Mouse (Mus musculus) adrenal gland, postnatal 14 days (tissue): ENCODE data around the gene Myo18a. TPM values are rescaled to one million over a fixed set of nuclear protein-coding genes. Genes with fewer than 3 reads are reported as not detected.
A peak's percentile ranks its signal among the peaks of the same experiment; 100 is the strongest.
"Not testable (repeated sequence)": the region's sequence is repeated elsewhere in the genome, so short reads cannot be mapped to it uniquely, and the experiment has no call there.

Source experiments
- DNase-seq: peaks from one replicate; pipeline ENCODE4 v3.0.0; 2021; ENCODE audit warnings: mixed read lengths
- long read RNA-seq, 2 experiments: library from polyadenylated mRNA; stranded (forward); transcript quantifications; one replicate each; pipeline ENCODE4 v2.0.0; 2021
- total RNA-seq: library from RNA; stranded (reverse); gene quantifications from 2 replicates; pipeline ENCODE4 v1.2.3, GENCODE M21; 2021

Gene Myo18a
- total RNA-seq: 57.6 and 62.5 TPM in 2 replicates
- long read RNA-seq, experiment 1, partial matches to known transcripts: 13 of 25 reads
- long read RNA-seq, experiment 1, other reads (novel, unspliced or antisense): 10 of 25 reads
- long read RNA-seq, experiment 2, partial matches to known transcripts: 8 of 25 reads
- long read RNA-seq, experiment 2, other reads (novel, unspliced or antisense): 17 of 25 reads

- peak; percentile 94 for DNase-seq
Observed at GRCm38 (mm10) chr11:77762783-77763672, at the start of gene Myo18a. TSS of gene Myo18a (plus strand) at chr11:77763246.

DNA sequence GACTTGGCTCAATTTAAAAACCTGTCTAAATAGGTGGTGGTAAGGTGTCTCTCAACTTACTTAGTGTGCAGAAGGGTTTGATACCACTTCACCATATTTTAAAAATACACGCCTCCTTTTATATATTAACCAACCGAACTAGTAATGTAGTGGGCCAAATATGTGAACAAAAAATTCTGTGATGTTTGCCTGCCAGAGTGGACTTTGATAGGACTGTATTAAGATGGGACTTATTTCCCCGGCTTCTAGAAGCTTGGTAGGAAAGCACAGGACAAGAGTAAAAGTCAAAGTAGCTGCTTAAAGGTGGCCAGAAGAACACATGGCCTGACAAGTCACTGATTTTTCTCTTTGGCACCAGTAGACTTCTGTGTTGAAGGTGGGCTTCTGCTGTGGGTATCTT lies 49.3 kb upstream of the Myo18a start:
- DNase-seq: no peak

DNA sequence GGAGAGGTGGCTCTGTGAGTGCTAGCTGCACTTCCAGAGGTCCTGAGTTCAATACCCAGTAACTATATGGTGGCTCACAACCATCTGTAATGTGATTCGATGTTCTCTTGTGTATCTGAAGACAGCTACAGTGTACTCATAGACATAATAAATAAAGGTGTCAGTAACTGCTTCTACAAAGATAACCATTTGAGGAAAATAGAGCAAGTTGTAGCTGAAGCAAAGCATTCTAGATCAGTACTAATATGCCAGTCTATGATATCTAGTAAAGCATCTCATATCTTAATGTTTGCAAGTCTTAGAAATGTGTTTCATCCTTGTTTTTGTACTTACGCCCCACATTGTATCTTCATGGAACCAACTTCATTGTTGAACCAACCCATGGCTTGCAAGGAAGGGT lies 44.0 kb upstream of the Myo18a start:
- DNase-seq: no peak

GRCm38 (mm10) chr11:77721389-77721788 lies 41.7 kb upstream of the Myo18a start:
- DNase-seq: no peak

DNA sequence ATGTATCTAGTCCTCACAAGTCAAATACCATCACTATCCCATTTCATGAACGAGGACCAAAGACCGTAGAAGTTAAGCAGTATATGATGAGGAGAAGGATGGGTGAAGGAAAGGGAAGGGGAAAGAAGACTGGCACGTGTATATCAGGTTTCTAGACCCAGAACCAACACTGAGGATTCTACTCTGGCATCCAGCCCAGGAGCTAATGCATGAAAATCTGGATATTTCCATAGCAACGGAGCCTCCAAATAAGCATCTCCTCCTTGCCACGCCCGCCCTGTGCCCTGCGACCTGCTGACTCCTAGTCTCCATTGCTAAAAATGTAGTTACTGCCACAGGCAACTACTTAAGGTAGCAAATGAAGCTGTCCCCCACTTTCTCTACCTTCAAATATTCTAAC lies 38.3 kb upstream of the Myo18a start:
- no peak for DNase-seq

DNA sequence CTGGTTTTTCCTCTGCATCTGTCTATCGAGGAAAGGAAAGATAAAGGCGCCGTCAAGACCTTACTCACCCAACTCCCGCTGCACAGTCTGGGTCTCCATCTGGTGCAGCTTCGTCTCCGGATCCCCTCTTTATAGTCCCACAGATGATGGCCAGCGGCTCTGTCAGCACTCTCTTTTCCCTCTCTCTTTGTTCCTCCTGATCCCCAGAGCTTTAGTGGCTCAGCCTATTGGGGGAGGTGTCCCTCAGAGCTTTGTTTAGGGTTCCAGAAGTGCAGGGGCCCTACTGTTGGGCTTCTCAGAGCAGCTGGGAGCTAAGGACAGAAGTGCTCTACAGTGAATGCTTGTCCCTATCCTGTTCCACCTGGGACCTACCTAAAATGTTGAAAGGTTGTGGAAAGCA lies 37.9 kb upstream of the Myo18a start, which contains the start of gene Cryba1:
Gene Cryba1, minus strand, starts transcription at position 101 of the 400 bp plus-strand sequence.
- DNase-seq: no peak

DNA sequence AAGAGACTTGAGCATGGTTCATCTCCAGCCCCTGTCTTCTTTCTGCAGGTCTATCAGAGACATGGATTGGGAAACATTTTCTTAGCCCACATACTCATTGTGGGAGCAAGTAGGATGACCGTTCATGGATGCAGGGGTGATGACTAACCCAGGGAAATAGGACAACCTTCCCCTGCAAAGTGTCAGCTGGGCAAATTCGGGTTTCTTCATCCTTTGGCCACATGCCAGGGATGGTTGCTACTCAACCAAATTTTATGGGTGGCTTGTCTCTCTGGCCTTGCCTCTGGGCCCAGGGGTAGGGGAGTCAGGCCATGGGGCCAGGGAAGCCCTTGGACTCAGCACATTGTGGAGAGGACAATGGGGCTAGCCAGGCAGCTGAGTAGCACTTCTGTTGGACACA lies 34.5 kb upstream of the Myo18a start:
- peak; percentile 87 for DNase-seq

DNA sequence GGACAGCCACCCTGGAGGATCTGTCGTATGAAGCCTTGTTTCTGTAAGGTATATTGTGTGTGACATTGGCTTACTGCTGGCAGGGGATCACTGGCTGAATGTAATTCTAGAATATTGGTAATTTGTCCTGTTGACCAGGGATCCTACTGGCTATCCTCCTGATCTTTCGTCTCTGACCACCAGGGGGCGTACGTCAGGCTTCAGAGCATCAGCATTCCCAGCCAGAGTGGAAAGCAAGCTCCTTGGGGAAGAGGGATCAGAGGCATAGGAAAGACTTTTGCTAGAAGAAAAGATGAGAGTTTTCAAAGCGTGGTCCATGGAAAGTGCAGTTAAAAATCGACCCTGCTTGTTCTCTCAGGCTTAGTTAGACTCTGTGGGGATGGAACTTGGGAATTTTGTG lies 25.8 kb upstream of the Myo18a start:
- peak; percentile 94 for DNase-seq

DNA sequence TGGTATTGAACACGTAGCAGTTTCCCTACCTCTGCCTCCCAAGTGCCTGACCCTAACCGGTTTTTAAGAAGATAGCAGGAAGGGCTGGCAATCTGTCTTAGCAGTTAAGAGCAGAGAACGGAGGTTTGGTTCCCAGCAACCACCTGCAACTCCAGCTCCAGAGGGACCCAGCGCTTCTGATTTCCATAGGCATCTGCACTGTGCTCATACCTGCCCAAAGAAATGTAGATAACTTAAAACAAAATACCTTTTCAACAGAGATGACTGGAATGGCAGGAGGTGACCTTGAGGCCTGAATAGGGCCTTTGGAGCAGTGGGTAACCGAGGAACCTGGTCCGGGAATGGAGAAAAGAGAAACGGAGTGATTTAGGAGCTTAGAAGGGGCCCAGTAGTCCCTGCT lies 24.5 kb upstream of the Myo18a start:
- DNase-seq: no peak

GRCm38 (mm10) chr11:77743966-77744365 lies 19.1 kb upstream of the Myo18a start:
- DNase-seq: peak; percentile 72

- no peak for DNase-seq
Observed at GRCm38 (mm10) chr11:77746652-77747051, 16.4 kb upstream of the Myo18a start.

- not testable (repeated sequence) for DNase-seq
Observed at GRCm38 (mm10) chr11:77747103-77747502, 15.9 kb upstream of the Myo18a start.

DNA sequence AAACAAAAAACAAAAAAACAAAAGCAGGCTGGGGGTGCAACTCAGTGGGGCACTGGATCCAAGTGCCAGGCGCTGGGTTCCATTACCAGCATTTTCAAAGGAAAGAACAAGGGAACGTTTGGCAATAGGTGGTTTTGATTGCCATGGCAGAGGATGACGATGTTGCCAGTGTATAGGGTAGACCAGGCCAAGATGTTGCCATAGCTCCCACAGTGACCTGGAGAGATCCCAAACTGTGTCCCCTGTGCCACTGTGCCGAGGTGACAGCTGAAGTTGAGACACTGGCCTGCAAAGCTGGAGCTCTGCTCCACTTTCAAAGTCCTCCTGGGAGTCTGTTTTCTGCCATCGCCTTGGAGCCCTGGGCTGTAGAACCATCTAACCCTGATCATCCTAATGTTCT lies 14.1 kb upstream of the Myo18a start:
- peak; percentile 59 for DNase-seq

DNA sequence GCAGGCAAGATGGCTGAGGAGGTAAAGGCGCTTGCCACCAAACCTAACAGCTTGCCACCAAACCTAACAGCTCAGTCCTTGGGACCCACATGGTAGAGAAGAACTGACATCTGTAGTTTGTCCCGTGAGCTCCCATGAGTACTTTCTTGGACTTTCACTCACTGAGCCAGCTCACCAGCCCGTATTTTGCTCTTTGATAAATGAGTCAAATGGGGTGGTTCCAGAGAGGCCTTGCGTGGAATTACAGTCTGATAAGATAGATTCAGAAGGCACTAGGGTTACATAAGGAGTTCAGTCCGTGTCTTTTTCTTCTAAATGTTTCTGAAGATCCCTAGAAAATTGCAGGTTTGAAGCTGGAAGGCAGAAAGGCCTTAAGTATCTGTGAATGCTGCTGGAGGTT lies 10.5 kb upstream of the Myo18a start:
- DNase-seq: peak; percentile 17

- no peak for DNase-seq
Observed at GRCm38 (mm10) chr11:77753469-77753868, 9.6 kb upstream of the Myo18a start.

GRCm38 (mm10) chr11:77760031-77760430 lies 3.0 kb upstream of the Myo18a start:
- no peak for DNase-seq

GRCm38 (mm10) chr11:77763673-77764340 lies 761 bp downstream of the Myo18a start:
- DNase-seq: peak; percentile 63

- DNase-seq: peak; percentile 45
Observed at GRCm38 (mm10) chr11:77764694-77765458, 1.8 kb downstream of the Myo18a start.

DNA sequence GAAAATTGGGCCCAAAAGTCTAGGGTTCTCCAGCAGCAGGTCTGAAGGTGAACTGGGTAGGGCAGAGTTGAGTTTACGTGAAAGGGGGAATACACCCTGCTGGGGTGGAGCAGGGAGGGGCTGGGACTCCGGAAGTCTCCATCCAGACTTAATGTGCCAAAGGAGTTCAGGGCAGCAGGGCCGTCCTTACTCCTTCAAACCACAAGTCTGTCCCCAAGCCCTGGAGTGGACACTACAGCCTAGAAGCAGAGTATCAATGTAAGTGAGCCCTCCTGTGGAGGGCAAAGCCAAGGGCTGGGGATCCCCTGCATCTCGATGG lies 2.4 kb downstream of the Myo18a start:
- no peak for DNase-seq

GRCm38 (mm10) chr11:77766351-77767001 lies 3.4 kb downstream of the Myo18a start:
- peak; percentile 81 for DNase-seq

DNA sequence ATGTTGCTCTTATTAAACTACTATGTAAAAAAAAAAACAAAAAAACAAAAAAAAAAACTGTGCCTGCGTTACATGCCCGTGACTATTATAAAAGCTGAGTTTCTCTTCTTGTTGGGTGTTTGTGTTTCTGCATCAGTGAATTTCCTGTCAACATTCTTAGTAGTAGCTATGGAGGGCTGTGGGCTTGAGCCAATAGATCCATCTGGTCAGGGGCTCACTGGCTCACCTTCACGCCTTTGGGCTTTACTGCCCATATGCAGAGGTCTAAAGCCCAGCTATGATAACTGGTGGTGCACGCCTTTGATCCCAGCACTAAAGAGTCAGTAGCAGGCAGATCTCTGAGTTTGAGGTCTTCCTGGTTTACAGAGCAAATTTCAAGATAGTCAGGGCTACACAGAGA lies 6.5 kb downstream of the Myo18a start:
- no peak for DNase-seq

- DNase-seq: no peak
Observed at GRCm38 (mm10) chr11:77770346-77770745, 7.3 kb downstream of the Myo18a start.
